Mouse (Mus musculus) ZHBTc4 (cell line): Measurements from ENCODE around the gene Exd1.

Experiments
- DNase-seq: peaks from one replicate; pipeline ENCODE4 v3.0.0-alpha.2; 2011; ENCODE audit warnings: low read depth, low spot score

Gene Exd1

DNA sequence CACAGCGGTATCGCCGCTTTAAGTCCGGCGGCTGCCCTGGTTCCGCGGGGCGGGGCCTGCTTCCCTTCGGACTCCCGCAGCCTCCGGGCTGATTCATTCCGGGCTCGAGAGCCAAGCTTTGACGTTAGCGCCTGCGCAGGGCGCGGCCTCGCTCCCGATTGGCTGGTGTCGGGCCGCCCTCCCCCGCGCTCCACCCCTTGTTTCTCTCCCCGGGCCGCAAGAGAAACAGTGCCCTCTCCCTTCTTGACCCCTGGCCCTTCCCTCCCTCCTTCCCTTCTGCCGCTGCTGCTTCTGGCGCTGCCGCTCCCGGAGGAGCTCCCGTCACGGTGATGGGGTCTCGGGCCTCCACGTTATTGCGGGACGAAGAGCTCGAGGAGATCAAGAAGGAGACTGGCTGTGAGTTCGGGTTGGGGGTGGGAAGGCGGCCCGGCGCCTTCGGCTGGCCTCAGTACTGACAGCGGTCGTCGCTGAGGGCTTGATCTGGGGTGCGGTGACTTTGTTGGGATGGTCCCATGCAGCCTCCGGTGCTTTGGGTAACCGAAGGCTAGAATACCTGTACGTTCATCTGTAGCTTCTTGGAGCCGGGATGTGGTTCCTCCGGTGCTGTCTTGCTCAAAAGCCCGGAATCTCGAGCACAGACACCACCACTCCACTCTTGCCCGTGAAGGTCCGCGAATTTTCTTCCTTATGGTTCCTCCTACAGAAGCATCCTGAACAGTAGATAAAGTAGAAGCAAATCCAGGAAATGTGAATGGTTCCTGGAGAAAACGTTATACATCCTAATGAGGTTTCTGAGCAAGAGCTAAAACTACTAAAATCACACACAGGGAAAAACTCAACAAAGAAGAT lies at the start of gene Exd1, which contains the start of gene Chp1:
Exd1 (minus strand) TSS at position 106 of the 849 bp plus-strand sequence.
Chp1 (plus strand) TSS at position 176 of the 849 bp plus-strand sequence.
- peak; percentile 99 for DNase-seq

DNA sequence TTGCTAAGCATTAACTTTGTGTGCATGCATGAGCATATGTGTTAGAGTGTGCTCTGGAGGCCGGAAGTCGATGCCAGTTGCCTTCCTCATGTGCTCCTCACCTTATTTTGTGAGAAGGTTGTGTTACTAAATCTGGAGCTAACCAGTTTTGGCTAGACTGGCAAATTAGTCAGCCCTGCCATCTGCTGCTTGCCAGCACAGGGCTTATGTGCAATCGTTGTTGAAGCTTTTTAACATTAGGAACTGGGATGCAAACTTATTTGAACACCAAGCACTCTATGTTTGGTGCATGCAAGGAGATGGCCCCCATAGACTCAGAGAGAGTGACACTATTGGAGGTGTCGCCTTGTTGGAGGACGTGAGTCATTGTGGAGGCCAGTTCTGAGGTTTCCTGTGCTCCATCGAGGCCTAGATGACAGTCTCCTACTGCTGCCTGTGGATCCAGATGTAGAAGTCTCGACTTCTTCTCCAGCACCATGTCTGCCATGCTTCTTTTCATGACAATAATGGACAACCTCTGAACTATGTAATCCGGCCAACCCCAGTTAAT lies 49.4 kb upstream of the Exd1 start:
- DNase-seq = no peak

DNA sequence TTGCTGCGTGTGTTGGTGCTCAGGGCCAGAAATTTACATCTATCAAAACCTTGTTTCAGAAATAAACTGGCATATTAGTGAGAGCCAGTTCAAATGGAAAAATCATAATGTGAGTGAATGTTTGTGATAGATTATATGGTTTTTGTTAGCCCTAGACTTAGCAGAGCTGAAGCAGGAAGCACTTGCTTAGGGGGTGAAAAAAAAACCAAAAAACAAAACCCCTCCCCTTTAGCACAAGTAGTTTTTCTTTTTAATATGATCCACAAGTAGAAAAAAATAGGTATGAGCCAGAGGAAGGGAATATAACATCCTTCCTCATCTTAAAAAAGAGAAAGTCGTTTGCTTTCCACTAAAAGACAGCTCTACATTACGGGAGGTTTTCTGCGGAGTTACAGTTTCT lies 47.9 kb upstream of the Exd1 start:
- DNase-seq = no peak

DNA sequence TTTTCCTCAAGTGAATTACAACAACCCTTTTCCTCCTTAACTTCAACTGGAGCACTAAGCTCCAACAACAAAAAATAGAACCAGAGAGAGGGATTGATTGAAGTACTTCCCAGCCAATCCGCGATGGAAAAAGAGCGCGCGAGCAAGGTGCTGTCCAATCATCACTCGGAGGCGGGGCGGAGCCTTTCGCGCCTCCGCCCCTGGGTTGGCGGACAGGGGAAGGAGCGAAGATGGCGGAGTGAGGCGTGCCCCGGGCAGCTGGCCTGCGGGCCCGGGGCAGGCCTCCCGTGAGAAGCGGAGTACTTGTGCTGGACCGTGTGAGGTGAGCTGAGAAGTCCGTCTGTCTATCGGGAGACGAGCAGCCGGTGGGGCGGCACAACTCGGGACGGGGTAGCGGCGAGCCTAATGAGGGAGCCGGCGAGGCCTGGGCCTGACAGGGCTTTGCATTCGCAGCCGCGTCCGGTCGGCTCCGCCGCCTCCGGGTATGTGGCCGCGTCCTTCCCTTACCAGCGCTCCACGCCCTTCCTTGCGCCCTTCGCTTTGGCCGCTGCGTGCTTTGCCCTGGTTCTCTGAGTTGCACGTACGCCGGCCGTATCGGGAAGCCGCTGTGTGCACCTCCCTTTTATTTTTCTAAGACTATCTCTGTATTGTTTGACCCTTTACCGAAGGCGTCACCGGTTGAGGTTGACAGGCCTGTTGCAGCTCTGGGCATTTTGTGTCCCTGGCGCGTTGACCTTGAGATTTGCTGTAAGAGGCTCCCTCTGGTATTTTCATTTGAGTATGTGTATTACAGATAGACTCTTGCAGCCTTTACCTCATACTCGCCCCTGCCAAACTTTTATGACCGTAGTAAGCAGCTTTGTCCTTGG lies 46.9 kb upstream of the Exd1 start:
- peak; percentile 98 for DNase-seq

DNA sequence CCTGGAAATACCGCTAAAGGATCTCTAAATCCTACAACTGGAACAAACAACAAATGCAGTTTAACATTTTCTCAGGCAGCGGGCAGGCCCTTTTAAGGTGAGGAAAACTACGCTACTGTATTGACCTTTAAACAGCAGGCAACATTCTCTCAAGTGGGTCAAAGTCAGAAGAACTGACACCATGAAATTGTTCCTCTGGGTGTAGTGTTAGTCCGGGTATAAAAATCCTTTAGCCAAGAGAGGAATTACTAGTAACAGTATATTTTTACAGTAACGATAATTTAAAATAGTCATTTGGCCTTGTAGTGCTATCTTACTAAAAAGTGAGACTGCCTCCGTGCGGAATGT lies 46.3 kb upstream of the Exd1 start:
- DNase-seq = no peak

DNA sequence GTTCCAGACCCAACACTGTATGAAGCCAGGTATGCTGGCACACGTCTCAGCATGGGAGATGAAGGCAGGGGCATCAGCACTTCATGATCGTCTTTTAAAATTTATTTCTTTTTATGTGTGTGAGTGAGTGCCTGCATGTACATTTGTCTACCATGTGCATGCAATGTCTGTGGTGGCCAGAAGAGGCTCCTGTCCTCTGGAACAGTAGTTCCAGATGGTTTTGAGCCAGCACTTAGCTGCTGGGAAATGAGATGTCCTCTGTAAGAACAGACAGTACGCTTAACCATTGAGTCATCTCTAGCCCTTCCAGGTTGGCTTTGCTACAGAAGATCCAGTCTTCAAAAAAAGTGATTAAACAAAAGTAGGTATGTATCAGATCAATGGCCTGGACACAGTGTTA lies 43.8 kb upstream of the Exd1 start:
- peak; percentile 21 for DNase-seq

DNA sequence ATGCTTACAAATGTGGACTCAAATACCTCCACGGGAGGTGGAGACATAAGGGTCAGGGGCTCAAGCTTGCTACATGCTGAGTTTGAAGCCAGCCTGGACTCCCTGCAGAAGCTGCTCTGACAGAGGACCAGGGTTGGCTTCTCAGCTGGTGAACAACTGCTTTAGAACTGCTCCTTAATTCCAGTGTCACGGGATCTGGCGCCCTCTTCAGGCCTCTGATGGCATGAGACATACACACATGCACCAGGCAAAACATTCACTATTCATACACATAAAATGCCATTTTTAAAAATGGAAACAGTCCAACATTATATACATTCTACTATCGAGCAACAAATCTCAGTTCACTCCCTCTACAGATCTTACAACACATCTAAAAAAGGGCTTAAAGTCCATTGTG lies 40.0 kb upstream of the Exd1 start:
- DNase-seq = peak; percentile 17

DNA sequence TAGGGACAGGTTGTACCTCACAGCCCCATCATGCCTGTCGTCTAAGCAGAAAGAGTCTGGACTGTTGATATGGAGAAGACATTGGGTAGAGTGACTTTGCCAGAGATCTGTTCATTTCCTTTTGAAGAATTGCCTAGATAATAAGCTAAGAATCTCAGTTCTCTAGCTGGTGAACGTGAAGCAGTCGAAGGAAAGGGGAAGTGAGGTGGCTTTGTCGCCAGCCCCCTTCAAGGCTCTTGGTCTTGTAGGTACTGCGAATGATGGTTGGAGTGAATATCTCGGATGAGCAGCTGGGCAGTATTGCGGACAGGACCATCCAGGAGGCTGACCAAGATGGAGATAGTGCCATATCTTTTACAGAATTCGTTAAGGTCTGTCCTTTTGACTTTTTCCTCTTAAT lies 36.9 kb upstream of the Exd1 start:
- DNase-seq = no peak

DNA sequence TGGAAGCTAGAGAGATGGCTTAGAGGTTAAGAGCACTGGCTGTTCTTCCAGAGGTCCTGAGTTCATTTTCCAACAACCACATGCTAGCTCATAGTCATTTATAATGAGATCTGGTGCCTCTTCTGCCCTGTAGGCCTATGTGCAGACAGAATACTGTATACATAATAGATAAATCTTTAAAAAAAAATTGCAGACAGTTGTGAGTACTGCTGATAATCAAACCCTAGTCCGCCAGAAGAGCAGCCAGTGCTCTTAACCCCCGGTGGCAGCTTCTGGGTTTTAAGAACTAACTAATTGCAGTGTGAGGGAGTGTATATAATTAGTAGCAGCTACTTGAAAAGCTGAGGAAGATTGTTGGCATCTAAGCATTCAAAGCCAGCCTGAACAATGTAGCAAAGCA lies 36.0 kb upstream of the Exd1 start:
- no peak for DNase-seq

DNA sequence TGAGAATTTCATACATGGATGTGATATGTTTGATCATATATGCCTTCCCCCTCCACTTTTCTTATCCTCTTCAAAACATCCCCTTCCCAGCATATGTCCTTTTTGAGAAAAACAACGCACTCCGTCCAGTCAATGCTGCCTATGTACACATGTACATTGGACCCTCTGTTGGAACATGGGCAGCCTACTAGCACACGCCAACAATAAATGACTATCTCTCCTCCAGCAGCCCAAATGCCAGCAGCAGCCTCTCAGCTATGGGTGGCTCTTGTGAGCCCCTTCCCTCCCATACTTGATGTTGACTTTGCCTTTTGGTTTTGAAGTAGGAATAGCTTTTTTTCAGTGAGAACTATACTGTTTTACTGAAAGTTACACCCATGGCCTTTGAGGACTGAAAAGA lies 34.1 kb upstream of the Exd1 start:
- no peak for DNase-seq

DNA sequence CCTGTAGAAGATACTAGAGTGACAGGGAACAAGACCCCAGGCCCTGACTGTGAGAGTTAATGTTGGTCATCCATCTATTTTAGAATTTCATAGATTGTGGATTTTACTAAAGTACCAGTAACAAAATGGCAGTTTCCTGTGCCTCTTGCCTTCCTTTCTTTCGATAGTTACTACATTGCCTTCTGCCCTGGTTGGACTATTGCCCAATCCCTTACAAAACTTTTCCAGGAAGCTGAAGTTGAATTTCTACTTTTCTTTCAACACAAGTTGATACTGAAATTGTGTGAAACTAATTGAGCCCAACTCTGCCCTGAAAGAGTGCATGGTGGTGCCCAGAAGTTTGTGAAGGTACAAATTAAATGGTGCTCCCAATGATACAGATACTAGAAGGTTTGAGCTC lies 25.0 kb upstream of the Exd1 start:
- DNase-seq = no peak

DNA sequence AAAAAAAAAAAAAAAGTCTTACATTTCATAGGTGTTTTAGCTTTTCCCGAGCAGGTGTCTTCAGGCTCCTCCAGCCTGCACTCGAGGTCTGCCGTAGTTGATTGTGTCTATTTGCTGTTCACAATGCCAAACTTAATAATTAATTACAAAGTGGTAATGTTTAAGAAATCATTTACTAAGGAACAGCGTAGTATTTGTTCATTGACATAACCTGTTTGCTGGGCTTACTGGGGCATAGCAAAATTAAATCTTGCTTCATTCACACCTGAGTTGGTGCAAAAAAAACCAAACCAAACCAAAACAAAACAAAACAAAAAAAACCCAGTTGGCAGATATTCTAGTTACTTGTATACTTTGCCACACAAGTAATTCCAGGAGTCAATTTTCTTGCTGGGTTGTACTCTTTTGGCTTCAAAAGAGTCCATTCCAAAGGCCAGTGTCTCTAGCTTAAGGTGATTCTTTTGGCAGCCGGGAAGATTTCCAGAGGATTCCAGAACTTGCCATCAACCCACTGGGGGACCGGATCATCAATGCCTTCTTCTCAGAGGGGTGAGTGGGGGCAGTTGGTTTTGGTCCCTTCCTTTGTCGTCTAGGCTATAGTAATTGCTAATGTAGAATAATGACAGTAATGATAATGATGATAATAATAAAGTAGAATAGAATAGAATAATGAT lies 18.9 kb upstream of the Exd1 start:
- DNase-seq = no peak

DNA sequence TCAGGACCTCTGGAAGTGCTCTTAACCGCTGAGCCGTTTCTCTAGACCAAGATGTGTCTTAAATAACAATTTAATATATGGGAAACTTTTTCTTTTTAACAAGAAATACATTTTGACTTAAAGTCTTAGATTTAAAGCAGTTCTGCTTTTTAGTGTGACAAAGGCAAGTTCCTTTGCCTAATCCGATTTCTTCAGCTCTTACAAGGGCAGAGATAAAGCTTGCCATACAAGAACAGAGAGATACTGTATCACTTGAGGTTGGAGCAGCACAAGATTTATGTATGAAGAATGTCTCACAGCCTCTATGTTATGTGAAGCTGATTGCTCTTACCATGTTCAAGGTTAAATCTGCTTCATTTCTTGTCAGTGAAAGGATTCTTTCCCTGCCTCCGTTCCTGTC lies 17.9 kb upstream of the Exd1 start:
- no peak for DNase-seq

DNA sequence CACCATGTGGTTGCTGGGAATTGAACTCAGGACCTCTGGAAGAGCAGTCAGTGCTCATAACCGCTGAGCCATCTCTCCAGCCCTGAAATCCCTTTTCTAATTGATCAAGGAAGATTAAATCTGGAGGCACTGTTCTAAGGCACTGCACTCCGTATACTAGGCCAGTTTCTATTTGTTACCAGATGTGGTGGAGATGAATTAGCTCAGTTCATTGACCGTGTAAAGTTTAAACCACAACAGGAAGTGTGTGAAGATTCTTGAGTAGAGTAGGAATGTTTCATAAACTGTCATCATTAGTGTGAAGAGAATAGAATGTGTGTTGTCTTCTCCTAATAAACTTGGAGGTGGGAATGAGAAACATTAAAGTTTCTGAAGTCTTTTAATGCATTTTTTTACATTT lies 14.4 kb upstream of the Exd1 start:
- no peak for DNase-seq

DNA sequence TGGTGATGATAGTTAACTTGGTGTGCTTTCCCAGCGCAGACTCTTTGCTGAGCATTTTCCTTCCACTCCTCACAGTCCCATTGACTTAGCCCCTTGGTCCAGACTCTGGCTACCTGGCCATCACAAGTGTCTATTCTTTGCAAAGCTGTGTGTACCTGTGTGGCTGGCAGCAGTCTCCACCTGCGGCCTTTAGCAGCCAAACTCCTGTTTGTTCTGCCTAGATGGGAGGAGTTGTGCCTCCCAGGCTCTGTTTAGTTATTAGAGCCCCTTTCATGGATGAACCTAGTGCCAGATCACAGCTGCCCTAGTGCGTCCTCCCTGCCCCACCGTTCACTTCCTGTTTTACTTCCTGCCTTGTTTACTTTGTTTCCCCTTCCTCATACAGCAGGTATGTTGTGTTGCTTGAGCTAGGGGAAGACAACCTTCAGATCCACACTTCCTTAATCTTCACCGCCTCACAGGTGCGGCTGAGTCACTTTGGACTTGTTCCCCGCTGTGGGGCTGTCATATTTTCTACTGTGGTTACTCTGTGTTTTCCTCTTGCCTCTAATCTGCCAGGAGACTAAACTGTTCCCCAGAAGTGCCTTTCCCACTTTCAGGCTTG lies 11.4 kb upstream of the Exd1 start:
- no peak for DNase-seq

DNA sequence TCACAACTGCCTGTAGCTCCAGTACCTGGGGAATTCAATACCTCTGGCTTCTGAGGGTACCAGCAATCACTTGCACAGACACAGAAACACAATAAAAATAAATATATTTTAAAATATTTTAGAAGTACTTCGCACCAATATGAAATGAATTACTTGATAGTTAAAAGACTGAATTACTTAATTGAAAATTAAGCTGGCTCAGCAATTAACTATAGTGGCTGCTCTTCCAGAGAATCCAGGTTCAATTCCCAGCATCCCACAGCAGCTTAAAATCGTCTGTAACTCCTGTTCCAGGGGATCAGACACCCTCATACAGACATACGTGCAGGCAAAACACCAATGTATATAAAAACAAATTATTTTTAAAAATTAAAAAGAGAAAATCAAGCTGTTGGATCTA lies 10.6 kb upstream of the Exd1 start:
- DNase-seq = no peak

DNA sequence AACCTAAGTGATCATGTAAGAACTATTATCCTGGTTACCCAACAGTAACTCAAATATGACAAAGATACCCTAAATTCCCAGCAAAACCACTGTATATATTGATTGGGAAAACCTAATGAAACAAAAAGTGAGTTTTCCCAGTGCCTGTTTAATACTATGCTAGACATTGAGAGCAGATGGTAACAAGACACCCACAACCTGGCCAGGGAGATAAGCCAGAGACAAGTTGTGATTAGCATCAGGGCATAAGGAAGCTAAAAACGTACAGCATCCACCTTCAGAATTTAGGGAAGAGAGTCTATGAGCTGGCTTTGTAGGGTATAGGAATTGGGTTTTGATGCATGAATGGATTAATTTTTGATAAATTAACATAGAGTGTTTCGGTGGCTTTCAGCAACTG lies 2.3 kb upstream of the Exd1 start:
- no peak for DNase-seq

DNA sequence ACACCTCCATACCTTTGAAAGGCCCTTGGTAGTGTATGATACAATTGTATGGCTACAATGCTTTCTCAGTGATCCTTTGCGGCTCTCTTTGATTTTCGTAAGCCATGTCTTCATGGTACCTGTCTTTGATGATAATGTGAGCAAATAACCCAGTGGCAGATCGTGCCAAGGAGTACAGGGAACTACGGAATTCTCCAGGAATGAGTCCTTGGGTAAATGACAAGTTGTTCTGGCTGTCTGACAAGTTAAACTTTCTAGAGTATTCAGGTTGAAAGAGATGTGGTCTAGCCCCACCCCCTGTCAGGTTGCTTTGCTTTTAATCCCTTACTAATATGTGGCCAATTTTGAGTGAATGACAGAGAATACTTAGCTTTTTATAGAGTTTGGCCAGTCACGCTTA lies 1.3 kb upstream of the Exd1 start:
- DNase-seq = no peak

DNA sequence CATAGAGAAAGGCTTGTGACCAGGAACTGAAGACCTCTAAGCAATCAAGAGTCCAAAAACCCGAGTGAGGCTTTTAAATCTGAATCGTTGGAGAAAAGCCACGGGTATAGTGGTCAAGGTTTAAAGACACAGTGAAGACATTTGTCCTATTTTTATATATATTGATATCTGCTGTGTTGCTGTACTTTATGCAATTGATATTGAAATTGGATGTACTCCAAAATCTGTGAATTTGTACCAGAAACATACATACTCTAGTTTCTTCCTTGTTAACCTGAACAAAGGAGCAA lies 889 bp upstream of the Exd1 start:
- no peak for DNase-seq

DNA sequence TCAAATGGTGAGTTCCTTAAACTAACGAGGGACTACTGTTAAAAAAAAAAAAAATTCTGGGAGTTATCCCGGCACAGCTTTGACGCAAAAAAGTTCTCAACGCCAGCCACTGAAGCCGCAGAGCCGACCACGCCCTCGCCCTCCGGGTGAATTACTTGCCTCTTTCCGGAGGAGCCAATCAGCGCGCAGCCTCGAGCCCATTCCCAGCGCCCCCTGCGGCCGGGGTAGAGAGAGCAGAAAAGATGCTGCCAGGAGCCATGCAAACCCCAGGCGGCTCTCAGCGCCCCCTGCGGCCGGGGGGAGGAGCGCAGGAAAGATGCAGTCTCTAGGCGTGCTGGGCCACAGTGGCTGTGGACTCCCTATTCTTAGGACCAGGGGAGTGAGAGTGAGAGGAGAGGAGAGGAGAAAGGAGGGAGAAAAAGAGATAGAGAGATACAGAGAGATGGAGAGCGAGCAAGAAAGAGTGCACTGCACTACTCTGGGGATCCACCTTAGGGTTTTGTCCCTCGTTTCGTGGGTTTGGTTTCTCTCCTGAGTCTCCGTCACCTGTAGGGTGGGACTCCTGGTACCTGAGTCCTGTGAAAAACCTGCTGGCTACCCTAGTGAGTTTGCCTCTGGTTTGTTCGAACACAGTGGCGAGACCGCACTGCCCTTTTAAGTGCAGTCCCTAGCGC lies 442 bp downstream of the Exd1 start:
- peak; percentile 99 for DNase-seq

DNA sequence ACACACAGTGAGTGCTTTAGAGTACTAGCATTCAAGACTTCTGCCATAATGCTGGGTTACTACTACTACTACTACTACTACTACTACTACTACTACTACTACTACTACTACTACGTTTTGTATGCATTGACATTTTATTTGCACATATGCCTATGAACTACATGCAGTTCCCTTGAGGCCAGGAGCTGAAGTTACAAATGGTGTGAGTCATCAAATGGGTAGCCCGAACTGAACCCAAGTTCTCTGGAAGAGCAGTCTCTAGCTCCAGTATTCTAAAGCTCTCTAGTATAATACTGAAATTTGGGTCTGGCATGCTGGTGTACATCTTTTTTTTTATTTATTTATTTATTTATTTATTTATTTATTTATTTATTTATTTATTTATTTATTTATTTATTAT lies 3.8 kb downstream of the Exd1 start:
- DNase-seq = no peak
